Mouse (Mus musculus) kidney, adult 2 months (tissue): ENCODE measurements around the gene Rnaseh1. TPM values are rescaled to one million over a fixed set of nuclear protein-coding genes. Genes with fewer than 3 reads are reported as not detected.

ENCODE experiments used
- DNase-seq: peaks from one replicate; pipeline ENCODE4 v3.0.0; 2021
- H3K27ac ChIP-seq: fragments of 200-500 bp; 2 replicates; pipeline ENCODE4 v1.5.1; 2012; ENCODE audit warnings: low read depth, low read length, control low read depth, inconsistent platforms; ENCODE audit not compliant: insufficient read depth
- H3K27me3 ChIP-seq: fragments of 200-500 bp; replicated peaks from 2 replicates; pipeline ENCODE4 v1.6.1; 2012; ENCODE audit warnings: mild to moderate bottlenecking, moderate library complexity, low read length, inconsistent platforms; ENCODE audit not compliant: control insufficient read depth, insufficient read depth
- H3K36me3 ChIP-seq: fragments of 200-500 bp; 2 replicates; pipeline ENCODE4 v1.6.1; 2012; ENCODE audit warnings: mild to moderate bottlenecking, moderate library complexity, low read length, inconsistent platforms; ENCODE audit not compliant: control insufficient read depth, insufficient read depth
- H3K4me1 ChIP-seq: fragments of 200-500 bp; 2 replicates; pipeline ENCODE4 v1.6.1; 2011; ENCODE audit warnings: low read length; ENCODE audit not compliant: control insufficient read depth, insufficient read depth
- H3K4me3 ChIP-seq: fragments of 200-500 bp; 2 replicates; pipeline ENCODE4 v1.5.1; 2011; ENCODE audit warnings: mild to moderate bottlenecking, low read depth, low read length, control low read depth; ENCODE audit not compliant: insufficient read depth
- CTCF ChIP-seq: fragments of 200-500 bp; conservative IDR thresholded peaks from 2 replicates; pipeline ENCODE4 v1.5.1; 2011; ENCODE audit warnings: low read depth, mild to moderate bottlenecking, control low read depth, low read length, moderate library complexity, mixed read lengths; ENCODE audit not compliant: insufficient read depth, insufficient read length
- POLR2A ChIP-seq: fragments of 200-500 bp; IDR thresholded peaks from one replicate; pipeline ENCODE4 v1.6.1; 2011; ENCODE audit warnings: low read depth, low read length, control low read depth
- WGBS: fragments of 180-500 bp; shearing (Covaris S2); methylation state at CpG from one replicate; pipeline ENCODE4 v1.1.7; 2018; 5-methylcytosine and 5-hydroxymethylcytosine counted together
- polyA plus RNA-seq: library from polyadenylated mRNA; depleted of rRNA; stranded (reverse); fragments of >200 nt; gene quantifications from 2 replicates; pipeline ENCODE4 v1.2.3, GENCODE M21; 2012

The Rnaseh1 gene
- polyA plus RNA-seq, 1 experiment = 9.8 TPM

DNA sequence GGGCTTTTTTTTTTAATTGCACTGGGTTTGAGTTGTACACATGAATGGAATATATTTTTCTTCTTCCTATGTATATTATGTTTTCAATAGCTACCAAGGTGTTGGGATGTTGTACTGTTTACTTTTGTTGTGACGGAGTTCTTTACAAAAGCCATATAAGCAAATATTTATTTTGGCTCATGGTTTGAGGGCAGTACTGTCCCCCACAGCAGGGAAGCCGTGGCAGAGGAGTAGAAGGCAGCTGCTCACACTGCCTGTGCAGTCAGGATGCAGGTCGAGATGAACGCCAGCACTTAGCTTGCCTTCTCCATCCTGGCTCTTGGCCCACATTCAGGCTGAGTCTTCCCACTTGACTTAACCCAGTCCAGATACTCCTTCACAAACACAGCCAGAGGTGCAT is 17.3 kb downstream of the Rnaseh1 start:
- Histone ChIP-seq H3K27ac (no peak overlapping the region), H3K4me1 (no peaks in the 10 kb centered on the region; the same call in 1 of the 2 replicates), H3K27me3 (no peaks in the 10 kb centered on the region), H3K4me3 (no peak overlapping the region), H3K36me3 (no peaks in the 10 kb centered on the region; the same call in 1 of the 2 replicates)
- WGBS = 63% methylated on average over 4 of the region's 4 CpGs
- no peak for TF ChIP-seq POLR2A
- no peak for TF ChIP-seq CTCF
- DNase-seq = no peak

DNA sequence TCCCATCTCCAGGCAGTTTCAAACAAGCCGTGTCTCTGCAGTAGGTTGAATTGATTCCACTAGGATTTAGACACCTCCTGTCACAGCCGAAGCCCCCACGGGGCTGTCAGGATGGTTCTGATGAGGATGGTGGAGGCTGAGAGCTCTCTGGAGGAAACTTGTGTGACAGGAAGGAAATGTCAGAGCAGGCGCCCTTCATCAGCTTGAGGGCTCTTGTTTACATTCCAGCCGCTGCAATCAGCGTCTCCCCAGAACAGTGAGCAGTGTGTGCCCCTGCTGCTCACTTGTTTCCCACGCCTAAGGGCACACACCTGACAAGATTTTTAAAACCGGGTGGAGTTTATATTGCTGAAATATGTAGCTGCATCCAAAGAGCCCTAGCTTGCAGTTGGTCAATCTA is 17.9 kb downstream of the Rnaseh1 start:
- no peaks in the 10 kb centered on the region; the same call in 1 of the 2 replicates for H3K4me1 ChIP-seq
- WGBS = 37% methylated on average over 8 of the region's 8 CpGs
- H3K4me3 ChIP-seq = no peak overlapping the region
- no peak overlapping the region for H3K27ac ChIP-seq
- no peak for DNase-seq
- TF ChIP-seq POLR2A (no peak), CTCF (no peak)
- H3K36me3 ChIP-seq = no peaks in the 10 kb centered on the region
- H3K27me3 ChIP-seq = no peaks in the 10 kb centered on the region

DNA sequence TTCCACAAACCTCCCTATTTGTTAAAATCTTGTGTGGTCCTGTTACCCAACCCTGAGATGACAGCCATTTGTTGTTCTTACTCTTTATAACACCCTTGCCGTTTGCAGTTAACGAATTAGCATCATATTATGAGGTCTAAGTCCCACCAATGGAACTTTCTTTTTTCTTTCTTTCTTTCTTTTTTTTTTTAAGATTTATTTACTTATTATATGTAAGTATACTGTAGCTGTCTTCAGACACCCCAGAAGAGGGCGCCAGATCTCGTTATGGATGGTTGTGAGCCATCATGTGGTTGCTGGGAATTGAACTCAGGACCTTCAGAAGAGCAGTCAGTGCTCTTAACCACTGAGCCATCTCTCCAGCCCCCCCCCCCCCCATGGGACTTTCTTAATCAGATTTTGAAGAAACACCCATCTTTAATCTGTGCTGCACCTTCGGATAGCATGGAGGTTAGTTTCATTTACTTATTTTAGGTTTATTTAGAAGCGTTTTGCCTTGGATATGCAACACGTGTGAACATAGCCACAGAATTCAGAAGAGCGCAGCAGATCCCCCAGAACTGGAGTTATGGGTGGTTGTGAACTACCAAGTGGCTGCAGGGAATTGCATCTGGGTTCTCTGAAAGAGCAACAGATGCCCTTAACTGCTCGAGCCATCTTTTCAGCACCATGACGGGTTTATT is 24.8 kb downstream of the Rnaseh1 start:
- H3K27ac ChIP-seq = no peak overlapping the region
- no peak overlapping the region for H3K4me3 ChIP-seq
- H3K27me3 ChIP-seq = no peaks in the 10 kb centered on the region
- TF ChIP-seq POLR2A (no peak), CTCF (no peak)
- 82% methylated on average over 10 of the region's 10 CpGs for WGBS
- no peaks in the 10 kb centered on the region for H3K36me3 ChIP-seq
- peaks cover 5% of the 10 kb centered on the region; the same call in 1 of the 2 replicates for H3K4me1 ChIP-seq
- no peak for DNase-seq

DNA sequence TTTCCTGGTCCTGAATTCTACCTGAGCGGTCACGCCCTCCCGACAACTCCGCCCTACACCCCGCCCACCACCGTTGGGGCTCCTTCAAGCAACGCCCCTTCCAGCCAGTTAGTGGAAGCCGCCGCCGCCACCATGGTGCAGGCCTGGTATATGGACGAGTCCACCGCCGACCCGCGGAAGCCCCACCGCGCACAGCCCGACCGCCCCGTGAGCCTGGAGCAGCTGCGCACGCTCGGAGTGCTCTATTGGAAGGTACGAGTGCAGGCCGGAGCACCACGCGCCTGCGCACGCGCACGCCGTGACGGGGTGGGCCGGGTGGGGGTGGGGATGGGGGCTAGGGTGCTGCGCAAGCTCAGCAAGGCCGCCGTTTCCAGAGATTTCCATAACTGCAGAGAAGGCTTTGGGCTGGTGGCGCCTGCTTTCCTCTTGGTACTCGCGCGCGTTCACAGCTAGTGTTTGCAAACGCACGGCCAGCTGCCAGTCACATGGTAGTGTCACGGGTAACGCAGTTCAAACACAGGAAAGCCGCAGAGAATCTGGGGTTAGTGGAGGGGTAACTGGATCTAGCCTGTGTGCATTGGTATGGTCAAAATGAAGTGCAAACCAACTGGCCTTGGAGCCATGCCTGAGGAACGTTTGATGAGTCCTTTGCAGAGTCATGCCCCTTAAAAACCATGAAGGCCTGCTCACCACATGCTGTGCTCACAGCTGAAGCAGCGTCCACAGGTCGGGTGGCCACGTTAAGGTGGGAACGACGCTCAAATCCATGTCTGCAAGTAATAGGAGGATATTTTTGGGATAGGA is 25.9 kb downstream of the Rnaseh1 start, which contains the start of gene Adi1:
Adi1 (plus strand) TSS at position 111 of the 804 bp plus-strand sequence.
- no peaks in the 10 kb centered on the region for H3K27me3 ChIP-seq
- H3K4me3 ChIP-seq = peak within 1 kb of the TSS; percentile 68
- TF ChIP-seq POLR2A = peak; percentile 25
- TF ChIP-seq CTCF = no peak
- no peaks in the 10 kb centered on the region for H3K36me3 ChIP-seq
- DNase-seq = peak; percentile 92
- H3K27ac ChIP-seq = peak within 1 kb of the TSS; percentile 70
- H3K4me1 ChIP-seq = peaks cover 5% of the 10 kb centered on the region; the same call in 1 of the 2 replicates
- WGBS = 1% methylated on average over 53 of the region's 53 CpGs

DNA sequence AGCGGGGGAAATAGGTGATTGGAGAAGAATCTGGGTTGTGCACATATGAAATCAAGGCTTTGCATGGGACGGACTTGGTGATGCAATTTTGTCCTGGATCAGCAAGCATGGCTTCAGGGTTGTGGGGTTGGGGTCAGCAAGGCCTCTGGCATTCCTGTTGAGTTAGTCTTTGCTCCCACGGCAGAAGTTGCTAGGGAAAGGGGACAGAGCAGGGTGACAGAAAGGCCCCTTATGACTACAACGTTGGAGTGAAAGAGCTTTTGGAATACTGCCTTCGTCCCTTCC is 26.5 kb downstream of the Rnaseh1 start:
- H3K27me3 ChIP-seq = no peaks in the 10 kb centered on the region
- H3K27ac ChIP-seq = peak overlapping the region; percentile 53
- peaks cover 5% of the 10 kb centered on the region; the same call in 1 of the 2 replicates for H3K4me1 ChIP-seq
- peak overlapping the region; percentile 68 for H3K4me3 ChIP-seq
- TF ChIP-seq POLR2A (no peak), CTCF (no peak)
- H3K36me3 ChIP-seq = no peaks in the 10 kb centered on the region
- 52% methylated on average over 5 of the region's 5 CpGs for WGBS
- DNase-seq = no peak

DNA sequence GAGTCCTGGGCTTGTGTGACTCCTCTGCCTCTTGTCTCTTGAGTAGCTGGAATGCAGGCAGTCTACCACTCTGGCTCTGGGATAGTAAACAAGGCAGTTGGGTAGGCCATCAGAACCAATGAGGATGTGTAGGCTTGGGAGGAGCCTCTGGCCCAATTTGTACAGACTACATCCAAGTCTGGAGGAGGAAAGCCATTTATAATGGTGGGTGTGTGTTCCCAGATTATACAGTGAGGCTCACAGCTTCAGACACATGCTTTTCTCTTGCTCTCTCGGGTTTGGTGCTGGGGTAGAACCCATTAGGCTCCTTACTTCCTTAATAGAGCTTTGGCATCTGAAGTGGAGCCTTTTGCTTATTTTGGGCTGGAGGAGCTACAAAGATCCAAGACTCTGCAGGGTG is 35.3 kb downstream of the Rnaseh1 start:
- Histone ChIP-seq H3K27me3 (no peaks in the 10 kb centered on the region), H3K4me3 (no peak overlapping the region), H3K27ac (no peak overlapping the region), H3K4me1 (no peaks in the 10 kb centered on the region), H3K36me3 (no peaks in the 10 kb centered on the region)
- TF ChIP-seq CTCF (no peak), POLR2A (no peak)
- DNase-seq = no peak
- 91% methylated on average over 1 of the region's 1 CpGs for WGBS

DNA sequence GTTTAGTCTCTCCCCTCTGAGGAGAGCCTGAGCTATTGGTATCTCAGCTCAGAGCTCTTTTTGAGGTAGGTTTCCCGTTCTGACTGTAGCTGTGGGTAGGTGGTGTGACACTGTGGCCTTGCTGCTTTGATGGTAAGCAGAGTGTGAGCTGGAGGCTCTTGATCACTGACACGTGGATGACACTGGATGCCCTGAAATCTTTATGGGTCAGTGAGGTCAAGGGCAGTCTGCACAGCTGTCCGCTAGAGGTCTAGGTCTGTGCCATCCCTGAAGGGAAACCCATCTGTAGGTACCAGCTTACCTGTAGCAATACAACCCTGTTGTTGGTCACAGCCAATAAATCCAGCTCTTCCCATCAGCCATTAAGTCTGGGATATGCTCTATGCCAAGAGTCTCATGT is 36.4 kb downstream of the Rnaseh1 start:
- no peak overlapping the region for H3K4me3 ChIP-seq
- TF ChIP-seq CTCF (no peak), POLR2A (no peak)
- DNase-seq = no peak
- 50% methylated on average over 3 of the region's 3 CpGs for WGBS
- no peaks in the 10 kb centered on the region for H3K27me3 ChIP-seq
- H3K36me3 ChIP-seq = no peaks in the 10 kb centered on the region
- no peaks in the 10 kb centered on the region for H3K4me1 ChIP-seq
- no peak overlapping the region for H3K27ac ChIP-seq
